Mouse (Mus musculus) c-Kit-positive CD71-negative TER-119-negative erythroid progenitor cells, embryonic 14.5 days (primary cell): ENCODE results near the gene Opcml.

Experiments used
- DNase-seq: peaks from one replicate; pipeline ENCODE4 v3.0.0-alpha.2; 2013; ENCODE audit warnings: low read depth

The Opcml gene

DNA sequence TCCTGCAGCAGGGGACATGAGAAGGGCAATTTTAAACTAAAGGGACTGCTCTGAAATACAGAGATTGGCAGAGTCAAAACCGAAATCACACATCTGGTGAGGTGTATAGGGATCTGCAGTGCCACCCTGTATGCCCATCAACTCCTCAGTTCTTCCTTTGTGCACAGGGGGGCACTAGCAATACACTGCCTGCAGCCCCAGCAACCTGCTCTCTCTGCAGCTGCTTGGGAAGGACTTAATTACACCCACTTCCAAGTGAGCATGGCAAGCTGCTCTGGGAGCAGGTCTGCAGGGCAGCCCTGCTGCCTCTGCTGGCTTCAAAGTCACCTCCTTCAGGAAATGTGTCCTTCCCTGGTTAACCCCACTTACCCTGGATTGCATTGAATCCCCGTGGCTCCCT is 1147.4 kb downstream of the Opcml start:
- DNase-seq: no peak

- no peak for DNase-seq
Observed at GRCm38 (mm10) chr9:28940901-28941300, 1150.3 kb downstream of the Opcml start.

GRCm38 (mm10) chr9:28969455-28969854 is 1178.9 kb downstream of the Opcml start:
- DNase-seq: no peak
